Mouse (Mus musculus) left cerebral cortex, postnatal 10 days (tissue): ENCODE results near the gene Sipa1l1. TPM values are rescaled to one million over a fixed set of nuclear protein-coding genes. Genes with fewer than 3 reads are reported as not detected.
A peak's percentile ranks its signal among the peaks of the same experiment; 100 is the strongest.

Experiments used
- DNase-seq, 2 experiments: peaks; one replicate each; pipeline ENCODE4 v3.0.0; 2021 to 2022; ENCODE audit warnings: low spot score in 2 of 2, mixed read lengths in 1 of 2; ENCODE audit errors: extremely low spot score in 1 of 2
- intact Hi-C: fragments of 180-260 bp; cut with DNase I; formaldehyde crosslinking; loops from one replicate; pipeline ENCODE4 v1.15.1; 2025
- total RNA-seq, 2 experiments: library from RNA; stranded (reverse); gene quantifications; 2 replicates each; pipeline ENCODE4 v1.2.3; 2021

The Sipa1l1 gene
- total RNA-seq, 2 experiments from 2014 or later = 129 to 135 TPM

- intact Hi-C loops = loop anchor here (10.0 kb wide), 1 partner anchor 210 kb away; no protein-coding TSS in a partner anchor
- DNase-seq = no peak
These were observed 215.6 kb downstream of the Sipa1l1 start for GRCm38 (mm10) chr12:82384719-82385118.

GRCm38 (mm10) chr12:82387042-82387441 is 217.9 kb downstream of the Sipa1l1 start:
- intact Hi-C loops = loop anchor here (10.0 kb wide), 1 partner anchor 212 kb away; no protein-coding TSS in a partner anchor
- DNase-seq = peak in 1 of 2 experiments; percentile 46

GRCm38 (mm10) chr12:82387647-82388046 is 218.5 kb downstream of the Sipa1l1 start:
- intact Hi-C loops = loop anchor here (10.0 kb wide), 1 partner anchor 213 kb away; no protein-coding TSS in a partner anchor

GRCm38 (mm10) chr12:82388144-82388543 is 219.0 kb downstream of the Sipa1l1 start:
- DNase-seq = no peak
- intact Hi-C loops = loop anchor here (10.0 kb wide), 1 partner anchor 213 kb away; no protein-coding TSS in a partner anchor

More at GRCm38 (mm10) chr12:82387647-82388046, 218.5 kb downstream of the Sipa1l1 start:
- no peak for DNase-seq

GRCm38 (mm10) chr12:82394118-82394861 is 225.2 kb downstream of the Sipa1l1 start:
- intact Hi-C loops = no loop called here

GRCm38 (mm10) chr12:82395194-82395593 is 226.1 kb downstream of the Sipa1l1 start:
- DNase-seq = no peak
- intact Hi-C loops = no loop called here

More at GRCm38 (mm10) chr12:82394118-82394861, 225.2 kb downstream of the Sipa1l1 start:
- DNase-seq = no peak

DNA sequence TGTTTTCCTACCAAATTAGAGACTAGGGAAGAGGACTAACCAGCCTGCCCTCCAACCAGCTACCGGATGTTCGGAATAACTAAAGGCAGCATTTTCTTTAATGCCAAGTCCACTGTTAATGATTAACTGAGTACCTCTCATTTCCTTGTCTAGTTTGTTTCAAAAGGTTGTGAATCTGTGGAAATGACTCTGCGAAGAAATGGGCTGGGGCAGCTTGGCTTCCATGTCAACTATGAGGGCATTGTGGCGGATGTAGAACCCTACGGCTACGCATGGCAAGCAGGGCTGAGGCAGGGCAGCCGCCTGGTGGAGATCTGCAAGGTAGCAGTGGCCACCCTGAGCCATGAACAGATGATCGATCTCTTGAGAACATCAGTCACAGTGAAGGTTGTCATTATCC is 228.1 kb downstream of the Sipa1l1 start:
- intact Hi-C loops = no loop called here
- no peak for DNase-seq

GRCm38 (mm10) chr12:82397751-82398150 is 228.6 kb downstream of the Sipa1l1 start:
- intact Hi-C loops = no loop called here
- no peak for DNase-seq

GRCm38 (mm10) chr12:82398926-82399325 is 229.8 kb downstream of the Sipa1l1 start:
- DNase-seq = no peak

DNA sequence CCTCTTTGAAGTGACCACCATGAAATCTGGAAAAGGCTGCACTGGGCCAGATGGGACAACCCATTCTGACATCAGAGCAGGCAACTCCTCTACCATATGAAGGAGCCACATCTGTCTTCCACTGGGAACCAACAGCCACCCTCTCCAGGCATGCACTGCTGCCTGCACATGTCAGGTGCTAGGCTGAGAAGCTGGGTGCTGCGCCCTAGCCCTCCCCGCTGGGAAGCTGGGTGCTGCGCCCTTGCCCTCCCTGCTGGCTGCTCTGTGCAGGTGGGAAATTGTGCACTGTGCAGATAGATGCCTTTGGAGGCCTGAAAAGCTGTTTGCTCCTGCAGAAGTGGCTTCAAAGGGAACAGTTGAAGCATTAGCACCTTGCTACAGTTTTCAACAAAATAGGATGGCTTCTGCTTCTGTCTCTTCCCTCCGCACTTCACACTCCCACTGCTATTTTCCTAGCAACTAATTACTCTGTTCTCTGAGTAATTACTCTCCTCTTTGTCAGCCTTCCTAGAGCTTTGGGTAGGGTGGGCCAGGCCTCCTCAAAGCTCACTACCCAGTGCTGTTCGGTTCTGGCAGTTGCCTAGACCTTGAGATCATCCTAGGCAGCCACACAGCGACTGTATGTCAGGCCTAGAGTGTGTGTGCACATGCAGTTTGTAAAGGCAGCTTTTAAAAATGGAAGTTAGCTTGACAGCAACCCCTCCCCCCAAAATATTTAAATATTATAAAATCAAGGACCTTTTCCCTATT is 231.0 kb downstream of the Sipa1l1 start:
- no peak for DNase-seq
- intact Hi-C loops = no loop called here

More at GRCm38 (mm10) chr12:82398926-82399325, 229.8 kb downstream of the Sipa1l1 start:
- intact Hi-C loops = no loop called here

DNA sequence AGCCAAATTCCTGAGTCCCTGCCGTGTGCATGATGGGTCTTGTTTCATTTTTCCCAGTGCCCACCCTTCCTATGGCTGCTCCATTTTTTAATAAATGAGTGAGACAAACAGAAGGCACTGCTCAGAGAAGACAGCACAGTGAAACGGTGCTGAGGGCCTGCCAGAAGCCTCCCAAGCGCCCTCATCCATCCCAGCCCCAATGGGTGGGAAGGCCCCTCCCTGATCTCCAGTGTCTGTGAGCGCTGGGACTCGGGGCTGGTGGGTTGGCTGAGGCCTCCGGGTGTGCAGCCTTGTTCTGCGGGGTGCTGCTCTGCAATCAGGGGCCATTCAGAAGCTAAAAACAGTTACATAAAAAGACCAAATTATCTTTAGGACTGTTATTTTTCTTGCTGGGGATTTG is 231.7 kb downstream of the Sipa1l1 start:
- intact Hi-C loops = no loop called here
- no peak for DNase-seq

DNA sequence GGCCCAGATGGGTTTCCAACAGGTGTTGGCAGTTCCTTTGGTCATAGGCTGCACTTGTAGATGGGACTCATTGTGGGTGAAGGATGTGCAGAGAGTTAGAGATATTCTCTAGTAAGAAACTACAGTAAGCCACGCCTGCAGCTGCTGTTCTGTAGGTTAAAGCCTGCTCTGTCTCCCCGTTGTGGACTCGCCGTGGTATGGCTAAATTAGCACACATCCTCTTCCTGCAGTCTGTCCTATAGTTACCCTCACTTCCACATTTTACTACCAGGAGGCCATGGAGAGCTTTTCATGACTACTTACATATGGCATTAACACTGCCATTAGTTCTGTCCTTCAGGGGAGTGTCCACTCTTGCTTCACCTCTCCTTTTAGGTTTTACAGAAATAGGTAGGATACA is 232.3 kb downstream of the Sipa1l1 start:
- no peak for DNase-seq
- intact Hi-C loops = no loop called here

GRCm38 (mm10) chr12:82402635-82403034 is 233.5 kb downstream of the Sipa1l1 start:
- no peak for DNase-seq
- intact Hi-C loops = no loop called here

DNA sequence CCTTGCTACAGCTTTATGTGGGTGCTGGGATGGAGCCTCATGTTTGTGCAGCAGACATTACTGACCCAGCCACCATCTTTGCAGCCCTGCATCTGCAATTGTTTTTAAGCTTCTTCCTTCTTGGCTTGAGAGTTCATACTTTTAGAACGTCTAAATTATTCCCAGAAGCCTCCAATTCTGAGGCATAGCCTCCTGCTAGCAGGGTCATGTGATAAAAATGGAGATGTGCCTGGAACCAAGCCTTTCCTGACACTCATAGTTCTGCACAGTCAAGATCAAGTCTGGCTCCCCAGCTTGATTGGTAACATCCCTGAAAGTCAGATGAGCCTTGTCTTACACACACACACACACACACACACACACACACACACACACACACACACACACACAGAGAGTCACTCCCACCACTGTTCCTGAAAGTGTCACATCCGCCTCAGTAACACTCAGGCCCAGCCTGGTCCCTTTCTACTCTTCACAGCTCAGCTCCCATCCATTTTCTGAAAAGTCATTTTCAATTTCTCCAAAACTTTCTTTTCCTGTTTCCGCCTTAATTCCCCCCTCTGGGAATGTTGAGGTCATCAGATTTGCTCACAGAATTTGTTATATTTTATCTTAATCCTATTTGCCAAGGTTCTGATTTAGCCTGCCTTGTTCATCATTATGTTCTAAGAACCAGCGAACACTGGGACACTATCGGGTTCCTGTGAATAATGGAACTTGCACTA is 238.6 kb downstream of the Sipa1l1 start:
- intact Hi-C loops = no loop called here
- DNase-seq = no peak

DNA sequence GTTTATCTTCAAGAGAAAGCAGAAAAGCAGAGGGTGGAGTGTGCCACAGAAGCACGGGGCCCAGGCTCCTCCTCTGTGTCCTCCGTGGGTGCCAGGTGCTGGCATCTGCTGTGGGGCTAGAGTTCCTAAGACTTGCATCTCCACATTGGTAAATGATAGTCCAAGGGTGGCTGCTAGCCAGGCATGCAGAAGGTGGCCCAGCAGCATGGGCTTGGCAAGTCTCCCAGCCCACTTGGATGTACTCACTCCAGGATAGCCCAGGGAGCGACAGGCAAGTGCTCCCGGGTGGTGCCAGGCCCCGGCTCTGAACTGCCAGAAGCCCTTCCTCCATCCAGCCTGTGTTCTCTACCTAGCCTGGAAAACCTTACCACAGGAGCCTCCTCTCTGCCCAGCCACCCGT is 239.4 kb downstream of the Sipa1l1 start:
- peak in 1 of 2 experiments; percentile 49 for DNase-seq
- intact Hi-C loops = no loop called here

GRCm38 (mm10) chr12:82409686-82410472 is 240.8 kb downstream of the Sipa1l1 start:
- DNase-seq = no peak
- intact Hi-C loops = no loop called here

DNA sequence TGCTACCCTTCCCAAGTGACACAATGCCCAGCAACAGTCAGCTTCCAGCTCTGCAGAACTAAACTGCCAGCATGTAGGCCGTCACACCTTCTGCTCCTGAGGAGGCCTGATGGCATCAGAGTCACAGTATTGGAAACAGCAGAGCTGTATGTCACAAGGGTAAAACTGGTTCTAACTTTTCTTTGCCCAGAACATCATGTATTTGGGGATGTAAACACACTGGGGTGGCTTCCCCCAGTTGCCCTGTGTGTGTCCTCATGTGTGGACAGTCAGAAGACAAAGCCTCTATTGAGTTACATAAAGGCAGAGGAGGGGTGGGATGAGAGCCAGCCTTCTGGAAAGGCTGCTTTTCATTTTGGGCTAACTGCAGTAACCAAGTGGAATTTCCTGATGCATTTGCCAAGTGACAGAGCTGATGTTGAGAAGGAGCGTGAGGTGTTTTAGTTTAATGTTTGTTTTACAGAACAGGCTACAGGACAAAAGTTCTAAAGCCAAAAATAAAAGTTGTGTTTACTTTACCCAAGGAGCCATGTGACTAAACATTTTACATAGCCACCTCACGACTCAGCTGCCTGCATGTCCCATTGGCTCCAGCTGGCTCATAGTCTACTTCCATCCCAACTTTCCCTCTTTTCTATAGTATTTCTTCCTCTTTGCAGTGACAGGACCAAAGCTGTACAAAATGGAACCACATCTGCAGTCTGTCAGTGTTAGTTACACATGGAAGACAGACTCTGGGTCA is 243.3 kb downstream of the Sipa1l1 start:
- DNase-seq = no peak
- intact Hi-C loops = no loop called here
